Mouse (Mus musculus) E14TG2a.4 (cell line): ENCODE data around the gene Cdca4.

ENCODE experiments used
- CTCF ChIP-seq: conservative IDR thresholded peaks from 2 replicates; pipeline ENCODE4 v1.5.1; 2014; ENCODE audit warnings: low read length
- NANOG ChIP-seq: IDR thresholded peaks from 2 replicates; pipeline ENCODE4 v1.6.1; 2014; ENCODE audit warnings: borderline replicate concordance, low read length, mixed read lengths
- POU5F1 ChIP-seq: IDR thresholded peaks from 2 replicates; pipeline ENCODE4 v1.6.1; 2014; ENCODE audit warnings: low read length, borderline replicate concordance

- TF ChIP-seq CTCF = no peak
- no peak for TF ChIP-seq NANOG
- TF ChIP-seq POU5F1 = no peak
Observed at GRCm38 (mm10) chr12:112794998-112795397, 34.2 kb downstream of the Cdca4 start.
